Mouse (Mus musculus) intestine, postnatal 0 days (tissue): ENCODE data around the gene Atp5b. TPM values are rescaled to one million over a fixed set of nuclear protein-coding genes. Genes with fewer than 3 reads are reported as not detected.
A peak's percentile ranks its signal among the peaks of the same experiment; 100 is the strongest.
"Not testable (repeated sequence)": the region's sequence is repeated elsewhere in the genome, so short reads cannot be mapped to it uniquely, and the experiment has no call there.

ENCODE experiments used
- ATAC-seq: fragments of 200-750 bp; cut with Nextera tagmentation; 2 replicates; pipeline ENCODE4 v1.8.0; 2017; ENCODE audit warnings: mild to moderate bottlenecking, moderate TSS enrichment, moderate library complexity
- H3K27ac ChIP-seq: fragments of 300-500 bp; sonication (generic); 2 replicates; pipeline ENCODE4 v1.5.1; 2014; ENCODE audit warnings: mild to moderate bottlenecking, low read depth, low read length, moderate library complexity
- H3K27me3 ChIP-seq: fragments of 300-500 bp; sonication (generic); replicated peaks from 2 replicates; pipeline ENCODE4 v1.6.1; 2014; ENCODE audit warnings: low read length, mixed read lengths; ENCODE audit not compliant: control insufficient read depth, insufficient read depth
- H3K36me3 ChIP-seq: fragments of 300-500 bp; sonication (generic); 2 replicates; pipeline ENCODE4 v1.6.1; 2014; ENCODE audit warnings: mild to moderate bottlenecking, moderate library complexity; ENCODE audit not compliant: control insufficient read depth, insufficient read depth
- H3K4me1 ChIP-seq: fragments of 300-500 bp; sonication (generic); replicated peaks from 2 replicates; pipeline ENCODE4 v1.6.1; 2014; ENCODE audit warnings: antibody characterized with exemption, low read length, mixed read lengths; ENCODE audit not compliant: control insufficient read depth, insufficient read depth
- H3K4me2 ChIP-seq: fragments of 300-500 bp; sonication (generic); replicated peaks from 2 replicates; pipeline ENCODE4 v1.6.1; 2014; ENCODE audit warnings: low read depth, mild to moderate bottlenecking, moderate library complexity
- H3K4me3 ChIP-seq: fragments of 300-500 bp; sonication (generic); 2 replicates; pipeline ENCODE4 v1.5.1; 2014; ENCODE audit warnings: low read depth, low read length
- H3K9ac ChIP-seq: fragments of 300-500 bp; sonication (generic); 2 replicates; pipeline ENCODE4 v1.6.1; 2014; ENCODE audit warnings: mild to moderate bottlenecking, low read depth, low read length
- H3K9me3 ChIP-seq: fragments of 300-500 bp; sonication (generic); 2 replicates; pipeline ENCODE4 v1.6.1; 2016; ENCODE audit warnings: mixed run types; ENCODE audit not compliant: control insufficient read depth
- CTCF ChIP-seq: sonication (generic); IDR thresholded peaks from 2 replicates; pipeline ENCODE4 v1.5.1; 2016; ENCODE audit warnings: low read depth, mild to moderate bottlenecking, control low read depth, antibody characterized with exemption, moderate library complexity
- WGBS: fragments of 180-500 bp; shearing (Covaris S2); extraction: QIAGEN DNeasy Blood & Tissue Kit; methylation state at CpG from one replicate; pipeline ENCODE4 v1.1.7; 2014; 5-methylcytosine and 5-hydroxymethylcytosine counted together
- polyA plus RNA-seq: library from polyadenylated mRNA; unstranded; fragments of >200 nt; fragmentation: Nextera tagmentation; extraction: Ambion mirVana; gene quantifications from 2 replicates; pipeline ENCODE4 v1.2.1, GENCODE M21; 2015

The Atp5b gene
- polyA plus RNA-seq, 1 experiment from 2014 or later, result 2,644 TPM

DNA sequence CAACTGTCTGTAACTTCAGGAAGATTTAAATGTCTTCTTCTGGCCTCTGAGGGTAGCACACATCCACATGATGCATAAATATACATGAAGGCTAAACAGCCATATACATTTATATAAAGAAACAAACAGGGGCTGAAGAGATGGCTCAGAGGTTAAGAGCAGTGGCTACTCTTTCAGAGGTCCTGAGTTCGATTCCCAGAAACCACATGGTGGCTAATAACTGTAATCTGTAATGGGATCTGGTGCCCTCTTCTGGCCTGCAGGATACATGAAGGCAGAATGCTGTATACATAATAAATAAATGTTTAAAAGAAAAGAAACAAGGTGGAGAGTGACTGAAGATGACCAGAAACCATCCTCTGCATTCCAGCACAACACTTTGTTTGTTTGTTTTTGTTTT lies 2.6 kb upstream of the Atp5b start:
- Histone ChIP-seq H3K9ac (no peak overlapping the region), H3K9me3 (no peaks in the 10 kb centered on the region), H3K27me3 (no peaks in the 10 kb centered on the region), H3K36me3 (peaks cover 25% of the 10 kb centered on the region), H3K4me3 (no peak overlapping the region), H3K27ac (no peak overlapping the region), H3K4me2 (no peak overlapping the region), H3K4me1 (peaks cover 4% of the 10 kb centered on the region; the same call in 1 of the 2 replicates)
- peak; percentile 64 for TF ChIP-seq CTCF
- no peak for ATAC-seq
- 93% methylated on average over 1 of the region's 1 CpGs for WGBS

DNA sequence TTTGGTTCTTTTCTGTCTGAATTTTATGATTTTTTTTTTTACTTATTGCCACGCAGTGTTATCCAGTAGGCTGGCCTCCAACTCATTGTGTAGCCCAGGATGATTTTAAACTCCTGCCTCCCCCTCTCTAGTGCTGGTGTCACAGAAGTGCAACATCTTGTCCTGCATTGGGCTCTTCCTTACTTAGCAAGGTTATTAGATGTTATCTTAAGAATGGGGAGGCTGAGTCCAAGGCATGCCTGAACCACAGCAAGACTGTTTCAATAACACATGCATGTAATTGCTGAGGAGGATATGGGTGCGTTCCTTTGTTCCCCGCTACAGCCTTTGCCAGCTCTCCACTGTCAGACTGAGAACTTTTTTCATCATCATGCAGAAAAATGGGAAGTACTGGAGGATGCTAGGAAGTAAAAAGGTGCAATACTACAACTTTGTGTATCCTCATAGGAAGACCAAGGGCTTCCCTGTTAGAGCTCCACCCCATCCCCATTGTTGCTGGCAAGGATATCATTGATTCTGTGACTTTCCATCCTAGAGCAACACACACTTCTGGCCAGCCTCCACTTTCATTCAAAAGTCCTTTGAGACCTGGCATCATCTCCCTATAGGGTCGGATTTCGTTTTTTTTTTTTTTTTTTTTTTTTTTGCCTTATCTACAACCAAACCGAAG lies 1.1 kb upstream of the Atp5b start:
- Histone ChIP-seq H3K4me2 (peak overlapping the region; percentile 71), H3K27ac (peak overlapping the region; percentile 80; the same call in 1 of the 2 replicates), H3K27me3 (no peaks in the 10 kb centered on the region), H3K9me3 (no peaks in the 10 kb centered on the region), H3K9ac (peak overlapping the region; percentile 71), H3K4me1 (peaks cover 4% of the 10 kb centered on the region; the same call in 1 of the 2 replicates), H3K4me3 (peak overlapping the region; percentile 95), H3K36me3 (peaks cover 30% of the 10 kb centered on the region)
- TF ChIP-seq CTCF, result no peak
- 38% methylated on average over 6 of the region's 6 CpGs for WGBS
- no peak for ATAC-seq

DNA sequence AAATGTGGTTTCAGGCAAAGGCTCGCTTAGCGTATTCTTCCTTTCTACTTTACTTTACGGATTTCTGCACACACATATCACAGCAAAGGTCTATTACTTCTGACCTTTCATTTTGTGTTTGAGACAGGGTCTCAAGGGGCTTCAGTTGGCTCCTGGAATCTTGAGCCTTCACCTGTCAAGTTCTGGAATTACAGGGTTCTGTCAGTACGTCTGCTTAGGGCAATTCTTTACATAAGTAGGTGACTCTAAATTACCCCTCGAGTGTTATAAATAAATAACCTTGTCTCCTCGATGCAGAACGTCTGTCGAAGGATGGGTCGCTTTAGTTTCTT lies 630 bp upstream of the Atp5b start:
- 5% methylated on average over 9 of the region's 9 CpGs for WGBS
- peak overlapping the region; percentile 71 for H3K4me2 ChIP-seq
- H3K9ac ChIP-seq, result peak overlapping the region; percentile 71
- H3K27ac ChIP-seq, result peak overlapping the region; percentile 80
- no peak for TF ChIP-seq CTCF
- peaks cover 4% of the 10 kb centered on the region; the same call in 1 of the 2 replicates for H3K4me1 ChIP-seq
- ATAC-seq, result no peak; the same call in 1 of the 2 replicates
- H3K9me3 ChIP-seq, result no peaks in the 10 kb centered on the region
- H3K27me3 ChIP-seq, result no peaks in the 10 kb centered on the region
- H3K4me3 ChIP-seq, result peak overlapping the region; percentile 95
- peaks cover 28% of the 10 kb centered on the region for H3K36me3 ChIP-seq

DNA sequence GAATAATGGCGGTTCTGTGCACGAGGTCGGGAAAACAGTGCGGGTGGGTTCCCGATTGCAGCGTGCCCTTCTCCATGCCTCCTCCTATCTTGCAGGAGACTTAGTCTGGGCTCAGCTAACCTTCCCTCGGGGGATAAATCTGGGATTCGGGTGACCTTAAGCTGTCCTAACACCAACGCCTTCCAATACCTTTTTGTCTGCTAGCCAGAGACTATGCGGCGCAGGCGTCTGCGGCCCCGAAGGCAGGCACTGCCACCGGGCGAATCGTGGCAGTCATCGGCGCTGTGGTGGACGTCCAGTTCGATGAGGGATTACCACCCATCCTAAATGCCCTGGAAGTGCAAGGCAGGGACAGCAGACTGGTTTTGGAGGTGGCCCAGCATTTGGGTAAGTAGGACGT lies 615 bp downstream of the Atp5b start:
- Histone ChIP-seq H3K4me1 (peaks cover 4% of the 10 kb centered on the region; the same call in 1 of the 2 replicates), H3K27ac (peak overlapping the region; percentile 80), H3K4me3 (peak overlapping the region; percentile 95), H3K4me2 (peak overlapping the region; percentile 82), H3K9ac (peak overlapping the region; percentile 95), H3K9me3 (no peaks in the 10 kb centered on the region), H3K36me3 (peaks cover 34% of the 10 kb centered on the region), H3K27me3 (no peaks in the 10 kb centered on the region)
- ATAC-seq, result no peak
- TF ChIP-seq CTCF, result no peak
- under 1% methylated on average over 22 of the region's 22 CpGs for WGBS

DNA sequence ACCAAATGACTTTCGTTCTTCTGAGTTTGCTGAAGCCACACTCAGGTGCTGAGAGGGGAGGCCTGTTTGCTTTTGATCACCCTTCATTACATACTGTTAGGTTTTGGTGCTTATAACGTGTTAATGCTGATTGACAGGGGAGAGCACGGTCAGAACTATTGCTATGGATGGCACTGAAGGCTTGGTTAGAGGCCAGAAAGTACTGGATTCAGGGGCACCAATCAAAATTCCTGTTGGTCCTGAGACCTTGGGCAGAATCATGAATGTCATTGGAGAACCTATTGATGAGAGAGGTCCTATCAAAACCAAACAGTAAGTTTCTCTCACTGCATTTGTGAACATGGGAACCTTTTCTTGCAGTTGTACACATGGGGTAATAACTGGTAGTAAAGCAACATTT lies 1.1 kb downstream of the Atp5b start:
- H3K27me3 ChIP-seq, result no peaks in the 10 kb centered on the region
- no peak for ATAC-seq
- H3K4me1 ChIP-seq, result peaks cover 4% of the 10 kb centered on the region; the same call in 1 of the 2 replicates
- H3K27ac ChIP-seq, result peak overlapping the region; percentile 80
- no peaks in the 10 kb centered on the region for H3K9me3 ChIP-seq
- WGBS, result 2% methylated on average over 3 of the region's 3 CpGs
- H3K4me2 ChIP-seq, result peak overlapping the region; percentile 82
- no peak for TF ChIP-seq CTCF
- H3K36me3 ChIP-seq, result peaks cover 38% of the 10 kb centered on the region
- H3K4me3 ChIP-seq, result peak overlapping the region; percentile 95
- H3K9ac ChIP-seq, result peak overlapping the region; percentile 95

DNA sequence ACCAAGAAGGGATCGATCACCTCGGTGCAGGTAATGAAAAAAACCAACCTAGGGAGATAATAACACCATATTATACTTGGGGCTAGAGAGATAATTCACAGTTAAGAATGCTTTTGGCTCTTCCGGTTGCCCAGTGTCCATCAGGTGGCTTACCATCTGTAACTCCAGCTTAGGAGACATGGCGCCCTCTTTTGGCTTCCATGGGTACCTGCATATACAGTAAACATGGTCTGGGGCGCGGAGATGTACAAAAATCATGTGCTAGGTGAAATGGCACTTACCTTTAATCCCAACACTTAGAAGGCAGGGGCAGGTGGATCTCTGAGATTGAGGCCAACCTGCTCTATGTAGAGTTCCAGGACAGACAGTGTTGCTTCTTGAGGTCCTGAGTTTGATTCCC lies 3.3 kb downstream of the Atp5b start:
- Histone ChIP-seq H3K27me3 (no peaks in the 10 kb centered on the region), H3K9ac (no peak overlapping the region), H3K36me3 (peaks cover 47% of the 10 kb centered on the region), H3K4me1 (peaks cover 9% of the 10 kb centered on the region; the same call in 1 of the 2 replicates), H3K4me2 (no peak overlapping the region), H3K27ac (peak overlapping the region; percentile 31; the same call in 1 of the 2 replicates), H3K4me3 (no peak overlapping the region), H3K9me3 (no peaks in the 10 kb centered on the region)
- TF ChIP-seq CTCF, result peak; percentile 74
- 62% methylated on average over 6 of the region's 6 CpGs for WGBS
- no peak for ATAC-seq

DNA sequence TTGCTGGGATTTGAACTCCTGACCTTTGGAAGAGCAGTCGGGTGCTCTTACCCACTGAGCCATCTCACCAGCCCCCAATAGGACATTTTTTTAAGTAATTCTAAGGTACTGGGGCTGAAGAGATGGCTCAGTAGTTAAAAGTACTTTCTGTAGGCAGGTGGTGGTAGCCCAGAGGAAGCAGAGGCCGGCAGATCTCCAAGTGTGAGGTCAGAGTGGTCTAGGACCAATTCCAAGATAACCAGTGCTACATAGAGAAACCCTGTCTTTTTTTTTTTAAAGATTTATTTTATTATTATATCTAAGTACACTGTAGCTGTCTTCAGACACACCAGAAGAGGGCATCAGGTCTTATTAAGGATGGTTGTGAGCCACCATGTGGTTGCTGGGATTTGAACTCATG lies 4.1 kb downstream of the Atp5b start:
- H3K4me1 ChIP-seq, H3K9ac ChIP-seq, H3K27ac ChIP-seq, H3K4me3 ChIP-seq, H3K4me2 ChIP-seq, H3K9me3 ChIP-seq, H3K27me3 ChIP-seq, ATAC-seq: not testable (repeated sequence)
- 70% methylated on average over 2 of the region's 2 CpGs for WGBS
- peaks cover 47% of the 10 kb centered on the region for H3K36me3 ChIP-seq
